Mouse (Mus musculus) layer of hippocampus, adult 9-10 months (tissue): ENCODE measurements around the gene Ggnbp2.
"Not testable (repeated sequence)": the region's sequence is repeated elsewhere in the genome, so short reads cannot be mapped to it uniquely, and the experiment has no call there.

Source experiments
- DNase-seq: peaks from one replicate; pipeline ENCODE4 v3.0.0; 2022; ENCODE audit warnings: low spot score

Gene Ggnbp2

GRCm38 (mm10) chr11:84879772-84880464 lies 9.3 kb upstream of the Ggnbp2 start, which contains the start of the genes Myo19 and Pigw:
Gene Myo19 (plus strand): TSS chr11:84880148.
Gene Pigw (minus strand): TSS chr11:84880285.
- no peak for DNase-seq

DNA sequence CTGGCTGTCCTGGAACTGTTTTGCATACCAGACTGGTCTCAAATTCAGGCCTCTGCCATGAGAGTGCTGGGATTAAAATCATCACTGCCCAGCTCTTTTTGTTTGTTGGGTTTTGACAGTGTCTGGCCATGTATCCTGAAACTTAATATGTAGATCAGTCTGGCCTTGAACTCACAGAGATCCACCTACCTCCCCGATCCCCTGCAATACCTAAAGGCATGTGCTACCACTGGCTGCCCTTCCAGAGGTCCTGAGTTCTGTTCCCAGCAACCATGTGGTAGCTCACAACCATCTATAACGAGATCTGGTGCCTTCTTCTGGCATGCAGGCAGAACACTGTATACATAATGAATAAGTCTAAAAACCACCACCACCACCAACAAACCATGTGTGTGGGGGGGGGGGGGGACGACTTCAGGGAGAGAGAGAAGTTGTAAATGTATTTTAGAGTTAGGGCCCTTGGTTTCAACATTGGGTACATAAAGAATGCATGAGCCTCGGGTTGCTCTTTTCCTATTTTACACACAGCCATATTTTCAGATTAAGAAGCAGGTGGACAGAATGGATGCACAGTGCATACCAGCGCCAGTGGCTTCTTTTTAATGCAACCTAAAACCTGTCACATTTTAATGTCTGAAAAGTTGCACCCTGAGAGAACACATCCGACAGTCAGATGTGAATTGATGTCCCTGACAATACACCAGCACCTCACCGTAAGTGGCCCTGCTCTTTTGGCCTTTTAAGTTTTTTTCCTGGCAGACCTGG lies 8.6 kb upstream of the Ggnbp2 start:
- DNase-seq: no peak

GRCm38 (mm10) chr11:84876020-84876419 lies 5.4 kb upstream of the Ggnbp2 start:
- DNase-seq: not testable (repeated sequence)

- DNase-seq: no peak
Measured at GRCm38 (mm10) chr11:84873042-84873833, 2.6 kb upstream of the Ggnbp2 start.

GRCm38 (mm10) chr11:84871548-84872069 lies 992 bp upstream of the Ggnbp2 start:
- no peak for DNase-seq

DNA sequence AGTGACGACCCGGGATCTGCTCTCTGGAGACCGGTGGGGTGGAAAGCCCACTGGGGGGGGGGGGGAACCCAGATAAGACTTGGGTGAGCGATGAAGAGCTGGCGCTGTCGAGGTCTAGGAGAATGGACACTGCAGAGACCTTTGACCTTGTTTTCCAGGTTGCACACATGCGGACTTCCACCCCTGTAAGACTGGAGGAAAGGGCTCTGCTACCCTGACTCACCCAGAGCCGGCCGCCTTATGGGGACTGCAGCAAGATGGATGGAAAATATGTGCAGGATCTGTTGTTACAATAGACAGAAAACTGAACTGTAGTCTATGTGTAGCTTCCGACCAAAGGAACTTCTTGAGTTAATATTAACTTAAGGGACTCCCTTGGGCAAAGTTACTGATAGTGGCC lies 429 bp upstream of the Ggnbp2 start:
- DNase-seq: peak; percentile 26

DNA sequence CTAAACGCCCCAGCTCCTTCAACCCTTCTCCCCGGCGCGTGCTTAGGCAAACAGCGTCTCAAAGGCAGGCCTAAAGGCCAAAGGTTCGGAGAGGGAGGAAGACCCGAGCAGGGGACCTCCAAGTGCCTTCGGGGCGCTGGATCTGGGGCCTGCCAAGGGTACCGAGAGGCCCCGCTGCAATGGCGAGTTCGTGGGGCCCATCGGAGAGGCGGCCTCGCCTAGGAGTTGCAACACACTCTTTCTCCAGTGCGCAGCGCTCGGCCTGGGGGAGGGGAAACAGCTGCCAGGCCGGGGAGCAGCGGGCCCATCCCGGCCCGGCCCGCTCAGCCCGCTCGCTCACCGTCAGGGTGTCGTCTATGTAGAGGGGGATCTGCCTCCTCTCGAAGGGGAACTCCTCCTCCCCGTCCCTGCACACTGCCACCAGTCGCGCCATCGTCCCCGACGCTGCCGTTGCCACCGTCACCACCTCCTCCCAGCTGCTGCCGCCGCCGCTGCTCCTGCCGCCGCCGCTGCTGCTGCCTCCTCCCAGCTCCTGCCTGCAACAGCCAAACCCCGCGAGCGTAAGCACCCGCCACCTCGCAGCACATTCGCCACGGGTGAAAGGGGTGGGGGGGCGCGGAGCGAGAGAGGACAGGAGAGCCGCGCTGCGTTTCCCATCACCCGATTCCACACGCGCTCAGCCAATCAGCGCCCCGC lies 932 bp downstream of the Ggnbp2 start:
- DNase-seq: peak; percentile 74

- DNase-seq: no peak
Measured at GRCm38 (mm10) chr11:84868786-84869259, 1.8 kb downstream of the Ggnbp2 start.

- DNase-seq: no peak
Measured at GRCm38 (mm10) chr11:84867586-84867985, 3.0 kb downstream of the Ggnbp2 start.

DNA sequence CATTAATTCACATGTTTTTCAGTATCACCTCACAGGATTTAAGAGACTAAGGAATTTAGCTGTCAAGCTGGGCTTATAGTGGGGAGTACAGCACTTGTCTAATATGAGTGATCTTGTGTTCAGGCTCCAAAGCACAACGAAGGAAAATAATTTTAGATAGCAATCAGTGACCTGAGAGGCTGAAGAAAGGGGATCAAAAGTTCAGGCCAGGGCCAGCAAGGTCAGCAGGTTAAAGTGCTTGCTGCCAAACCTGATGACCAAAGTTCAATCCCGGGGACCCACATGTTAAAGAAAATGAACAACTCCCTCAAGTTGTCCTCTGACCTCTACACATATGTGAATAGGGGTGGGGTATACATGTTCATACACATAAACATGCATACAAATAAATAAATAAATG lies 5.3 kb downstream of the Ggnbp2 start:
- no peak for DNase-seq

DNA sequence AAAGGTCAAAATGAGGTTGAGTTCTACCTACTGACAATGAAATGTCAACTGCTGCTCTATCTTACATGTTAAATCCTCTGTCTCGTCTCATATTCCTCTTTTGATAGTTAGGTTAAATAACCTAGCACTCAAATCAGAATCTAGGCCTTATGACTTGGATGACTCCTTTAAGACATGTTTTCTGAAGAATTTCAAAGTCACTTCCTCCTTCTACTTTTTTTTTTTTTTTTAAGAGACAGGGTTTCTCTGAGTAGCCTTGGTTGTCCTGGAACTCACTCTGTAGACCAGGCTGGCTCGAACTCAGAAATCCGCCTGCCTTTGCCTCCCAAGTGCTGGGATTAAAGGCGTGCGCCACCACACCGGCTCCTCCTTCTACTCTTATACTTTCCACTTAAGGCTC lies 15.3 kb downstream of the Ggnbp2 start:
- no peak for DNase-seq

DNA sequence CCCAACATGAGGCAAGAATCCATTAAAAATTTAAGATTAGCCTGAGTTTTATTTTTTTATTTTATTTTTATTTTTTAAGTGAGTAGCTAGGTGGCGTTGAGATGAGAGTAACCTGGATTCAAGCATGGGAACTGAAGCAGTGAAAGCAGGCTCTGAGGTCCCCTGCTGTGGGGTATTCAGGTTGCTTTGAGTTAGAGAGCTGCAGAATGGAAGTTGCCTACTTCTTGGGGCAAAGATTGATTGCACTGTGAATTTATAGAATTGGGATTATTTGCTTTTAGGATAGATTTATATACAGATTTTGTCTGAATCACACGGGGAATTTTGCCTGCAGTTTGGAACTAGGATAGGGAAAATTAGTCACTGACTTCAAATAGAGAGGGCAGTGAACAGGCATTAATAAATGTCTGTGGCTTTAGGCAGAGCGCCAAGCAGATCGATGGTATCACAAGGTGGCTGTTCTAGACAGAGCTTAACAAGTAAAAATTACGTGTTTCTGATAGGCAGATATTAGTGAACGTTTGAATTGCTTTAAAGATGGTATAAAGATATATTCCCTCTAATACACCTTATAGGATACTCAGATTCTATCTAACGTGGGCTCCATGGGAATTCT lies 23.0 kb downstream of the Ggnbp2 start:
- DNase-seq: no peak

DNA sequence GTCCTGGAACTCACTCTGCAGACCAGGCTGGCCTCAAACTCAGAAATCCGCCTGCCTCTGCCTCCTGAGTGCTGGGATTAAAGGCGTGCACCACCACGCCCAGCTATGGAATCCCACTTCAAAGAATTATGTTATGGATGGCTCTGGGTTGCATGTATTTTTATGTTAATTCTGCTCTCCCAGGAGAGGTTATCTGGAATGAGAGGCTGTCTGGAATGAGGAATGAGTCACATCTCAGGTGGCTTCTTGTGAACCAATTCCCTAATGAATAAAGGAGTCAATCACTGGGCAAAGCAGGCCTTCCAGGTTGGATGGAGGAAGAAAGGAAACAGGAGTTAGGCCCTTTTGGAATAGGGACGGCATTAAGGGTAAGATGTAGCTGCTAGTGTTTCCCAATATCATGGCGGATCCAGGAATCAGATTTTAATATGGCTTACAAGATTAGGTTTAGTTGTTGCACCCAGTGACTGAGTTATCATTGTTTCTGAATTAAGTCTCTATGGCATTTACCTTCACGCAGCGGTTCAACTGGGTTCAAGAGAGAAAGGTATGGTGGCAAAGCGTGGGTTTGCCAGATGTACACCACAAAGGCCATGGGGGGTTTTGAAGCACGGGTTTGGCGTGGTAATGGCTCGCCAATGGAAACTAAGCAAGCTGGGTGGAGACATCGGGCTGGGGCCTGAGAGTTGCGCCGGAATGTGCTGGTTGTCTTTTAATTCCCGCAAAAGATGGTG lies 23.7 kb downstream of the Ggnbp2 start:
- no peak for DNase-seq

- DNase-seq: no peak
Measured at GRCm38 (mm10) chr11:84839330-84839729, 31.3 kb downstream of the Ggnbp2 start.

- DNase-seq: not testable (repeated sequence)
Measured at GRCm38 (mm10) chr11:84829495-84829894, 41.1 kb downstream of the Ggnbp2 start.

- DNase-seq: peak; percentile 46
Measured at GRCm38 (mm10) chr11:84828516-84829399, 41.9 kb downstream of the Ggnbp2 start, which contains the start of gene Dhrs11. Gene Dhrs11 (minus strand): TSS chr11:84828994.

GRCm38 (mm10) chr11:84827901-84828503 lies 42.6 kb downstream of the Ggnbp2 start:
- DNase-seq: no peak

DNA sequence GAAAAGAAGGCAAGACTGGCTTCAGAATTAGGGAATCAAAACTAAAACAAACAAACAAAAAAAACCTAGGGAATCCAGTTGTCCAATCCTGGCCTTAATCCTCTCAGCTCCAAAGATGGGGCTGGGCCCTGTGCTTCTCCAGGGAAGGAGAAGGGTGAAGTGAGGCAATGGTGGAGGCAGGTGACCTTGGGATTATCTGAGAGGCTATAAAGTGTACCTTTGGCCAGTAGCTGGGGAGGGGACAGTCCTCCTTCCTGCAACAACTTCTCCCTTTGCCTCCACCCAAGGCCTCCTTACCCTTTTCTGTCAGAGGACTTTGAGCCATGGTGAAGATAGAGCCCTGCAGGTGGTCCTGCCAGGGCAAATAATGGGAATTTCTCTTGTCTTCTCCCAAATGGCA lies 43.1 kb downstream of the Ggnbp2 start:
- no peak for DNase-seq

- peak; percentile 27 for DNase-seq
Measured at GRCm38 (mm10) chr11:84826185-84826584, 44.4 kb downstream of the Ggnbp2 start.
